15 mouse cellular contexts compared by ENCODE assay signal in genomic region chr10:116182221-116182620, GRCm38 (mm10).
DNase-seq lines count a peak whose midpoint lies in the region; ATAC-seq lines count a peak whose summit lies in the region.
"Had no signal": no experiment of that assay in that cellular context is flagged by ENCODE, and none has a peak within 500 bp of the region (broad histone marks: within the 10 kb centered on the region; RNA-seq: fewer than 3 reads in every experiment).

No protein-coding gene starts in this region.

- ATAC-seq in megakaryocyte-erythroid progenitor cell, adult 5-6 weeks (replicated peaks; ENCODE audit: low FRiP score, low TSS enrichment, poor library complexity, severe bottlenecking), result no peak
- ATAC-seq: hindbrain, embryonic 16.5 days; intestine, postnatal 0 days had no signal

- peak; percentile 29 for DNase-seq in frontal cortex, postnatal 14 days (ENCODE audit: low spot score in 2 of 2)
- DNase-seq in layer of hippocampus, adult 11-12 months (ENCODE audit: low spot score), result peak; percentile 45
- DNase-seq in layer of hippocampus, postnatal 36 days, result peak; percentile 33 to 53
- DNase-seq in right cerebral cortex, postnatal 36 days (ENCODE audit: low spot score in 2 of 2), result peak; percentile 24 to 46
- no peak for DNase-seq in thymus, postnatal 14 days
- DNase-seq in cerebellum, adult 8-10 months, result no peak
- DNase-seq: cerebellum, adult 11 months; forebrain, postnatal 0 days; gastrocnemius, postnatal 36 days; lung, postnatal 36 days; spleen, adult 18-20 months; thymus, adult 2 months had no signal

Comparison
In these comparisons a context has a peak if more than half of its experiments do, and no peak if none do; other contexts are left out.
1. DNase-seq: peak in frontal cortex, postnatal 14 days (2 of 2), layer of hippocampus, adult 11-12 months (single experiment), layer of hippocampus, postnatal 36 days (2 of 2) and right cerebral cortex, postnatal 36 days (2 of 2); none in thymus, postnatal 14 days (single experiment) and cerebellum, adult 8-10 months (single experiment).